Mouse (Mus musculus): ENCODE data around the gene Sirt7. TPM values are rescaled to one million over a fixed set of nuclear protein-coding genes. Genes with fewer than 3 reads are reported as not detected.

Sirt7 gene
- polyA plus RNA-seq, 1 experiment from 2014 or later = 27.3 TPM

DNA sequence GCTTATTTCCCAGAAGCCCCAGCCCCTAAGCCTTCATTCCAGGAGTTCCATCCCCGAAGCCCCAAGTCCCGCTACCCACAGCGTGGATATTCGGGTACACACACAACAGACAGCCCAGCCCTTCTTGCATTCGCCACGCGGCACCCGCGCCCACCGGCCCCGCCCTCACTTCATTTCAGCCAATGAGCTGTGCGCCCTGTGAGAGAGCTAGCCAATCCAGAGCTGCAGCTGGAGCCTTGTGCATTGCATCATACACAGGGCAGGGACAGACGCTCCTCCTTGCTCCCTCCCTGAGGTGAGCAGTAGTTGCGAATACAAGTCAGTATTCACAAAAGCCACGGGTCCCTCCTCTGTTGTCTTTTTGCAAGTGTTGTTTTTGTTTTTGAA lies 18.6 kb upstream of the Sirt7 start, which contains the start of gene Pycr1:
Pycr1 (minus strand) TSS at position 169 of the 387 bp plus-strand sequence.
- Histone ChIP-seq H3K27ac (ENCODE audit: low read length) (no peak within 1 kb of the TSS), H3K36me3 (ENCODE audit: control insufficient read depth, insufficient read depth) (no peaks in the 10 kb centered on the region), H3K9ac (ENCODE audit: low read depth, low read length) (peak within 1 kb of the TSS; percentile 67), H3K27me3 (ENCODE audit: control insufficient read depth, insufficient read depth, low read depth, low read length) (peaks cover 7% of the 10 kb centered on the region), H3K4me2 (ENCODE audit: low read depth, low read length) (peak within 1 kb of the TSS; percentile 93), H3K4me3 (ENCODE audit: low read depth, low read length) (peak within 1 kb of the TSS; percentile 61), H3K9me3 (replicated peaks; ENCODE audit: control insufficient read depth, low read length) (no peaks in the 10 kb centered on the region), H3K4me1 (ENCODE audit: control insufficient read depth, low read depth, low read length) (peaks cover 18% of the 10 kb centered on the region)
- ATAC-seq (ENCODE audit: low read depth) = peak; percentile 100
- WGBS (ENCODE audit: insufficient replicate concordance) = under 1% methylated on average over 15 of the region's 15 CpGs

GRCm38 (mm10) chr11:120642939-120643600 lies 18.0 kb upstream of the Sirt7 start:
- H3K27ac ChIP-seq (ENCODE audit: low read length) = no peak overlapping the region
- peaks cover 5% of the 10 kb centered on the region for H3K27me3 ChIP-seq (ENCODE audit: control insufficient read depth, insufficient read depth, low read depth, low read length)
- WGBS (ENCODE audit: insufficient replicate concordance) = 1% methylated on average over 18 of the region's 18 CpGs

GRCm38 (mm10) chr11:120641869-120642268 lies 16.8 kb upstream of the Sirt7 start:
- ATAC-seq (ENCODE audit: low read depth) = no peak
- Histone ChIP-seq H3K27me3 (ENCODE audit: control insufficient read depth, insufficient read depth, low read depth, low read length) (peaks cover 5% of the 10 kb centered on the region), H3K36me3 (ENCODE audit: control insufficient read depth, insufficient read depth) (no peaks in the 10 kb centered on the region), H3K27ac (ENCODE audit: low read length) (no peak overlapping the region), H3K4me1 (ENCODE audit: control insufficient read depth, low read depth, low read length) (peaks cover 13% of the 10 kb centered on the region), H3K9ac (ENCODE audit: low read depth, low read length) (no peak overlapping the region), H3K4me3 (ENCODE audit: low read depth, low read length) (no peak overlapping the region), H3K4me2 (ENCODE audit: low read depth, low read length) (no peak overlapping the region), H3K9me3 (replicated peaks; ENCODE audit: control insufficient read depth, low read length) (no peaks in the 10 kb centered on the region)
- 62% methylated on average over 8 of the region's 8 CpGs for WGBS (ENCODE audit: insufficient replicate concordance)

More at GRCm38 (mm10) chr11:120642939-120643600, 18.0 kb upstream of the Sirt7 start:
- peak; percentile 22 for ATAC-seq (ENCODE audit: low read depth)
- Histone ChIP-seq H3K9ac (ENCODE audit: low read depth, low read length) (peak overlapping the region; percentile 67), H3K4me3 (ENCODE audit: low read depth, low read length) (peak overlapping the region; percentile 61), H3K36me3 (ENCODE audit: control insufficient read depth, insufficient read depth) (no peaks in the 10 kb centered on the region), H3K4me1 (ENCODE audit: control insufficient read depth, low read depth, low read length) (peaks cover 16% of the 10 kb centered on the region), H3K9me3 (replicated peaks; ENCODE audit: control insufficient read depth, low read length) (no peaks in the 10 kb centered on the region), H3K4me2 (ENCODE audit: low read depth, low read length) (peak overlapping the region; percentile 93)

GRCm38 (mm10) chr11:120641255-120641654 lies 16.2 kb upstream of the Sirt7 start:
- Histone ChIP-seq H3K27me3 (ENCODE audit: control insufficient read depth, insufficient read depth, low read depth, low read length) (peaks cover 5% of the 10 kb centered on the region), H3K4me2 (ENCODE audit: low read depth, low read length) (no peak overlapping the region), H3K9ac (ENCODE audit: low read depth, low read length) (no peak overlapping the region), H3K4me3 (ENCODE audit: low read depth, low read length) (no peak overlapping the region), H3K36me3 (ENCODE audit: control insufficient read depth, insufficient read depth) (no peaks in the 10 kb centered on the region), H3K27ac (ENCODE audit: low read length) (no peak overlapping the region), H3K9me3 (replicated peaks; ENCODE audit: control insufficient read depth, low read length) (no peaks in the 10 kb centered on the region), H3K4me1 (ENCODE audit: control insufficient read depth, low read depth, low read length) (peaks cover 13% of the 10 kb centered on the region)
- WGBS (ENCODE audit: insufficient replicate concordance) = 58% methylated on average over 9 of the region's 9 CpGs
- ATAC-seq (ENCODE audit: low read depth) = no peak

DNA sequence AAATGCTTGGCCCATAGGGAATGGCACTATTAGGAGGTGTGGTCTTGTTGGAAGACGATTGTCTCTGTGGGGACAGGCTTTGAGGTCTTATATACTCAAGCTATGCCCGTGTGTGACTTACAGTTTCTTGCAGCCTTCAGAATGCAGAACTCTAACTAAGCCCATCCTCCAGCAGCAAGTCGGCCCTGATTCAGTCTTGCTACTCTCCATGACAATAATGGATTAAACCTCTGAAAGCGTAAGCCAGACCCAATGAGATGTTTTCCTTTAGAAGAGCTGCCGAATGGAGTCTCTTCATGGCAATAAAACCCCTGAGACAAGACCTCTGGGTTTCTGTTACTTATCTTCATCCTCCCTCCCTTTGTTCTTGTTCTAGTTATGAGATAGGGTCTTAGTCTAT lies 9.8 kb upstream of the Sirt7 start:
- no peak overlapping the region for H3K9ac ChIP-seq (ENCODE audit: low read depth, low read length)
- 77% methylated on average over 5 of the region's 5 CpGs for WGBS (ENCODE audit: insufficient replicate concordance)

GRCm38 (mm10) chr11:120633520-120634343 lies 8.7 kb upstream of the Sirt7 start, which contains the start of gene Mafg:
Mafg (minus strand) TSS chr11:120633600.
- peak within 1 kb of the TSS; percentile 100 for H3K27ac ChIP-seq (ENCODE audit: low read length)

More for the DNA sequence above, 9.8 kb upstream of the Sirt7 start:
- H3K36me3 ChIP-seq (ENCODE audit: control insufficient read depth, insufficient read depth) = no peaks in the 10 kb centered on the region
- H3K27ac ChIP-seq (ENCODE audit: low read length) = no peak overlapping the region
- H3K27me3 ChIP-seq (ENCODE audit: control insufficient read depth, insufficient read depth, low read depth, low read length) = no peaks in the 10 kb centered on the region; the same call in 1 of the 2 replicates
- ATAC-seq (ENCODE audit: low read depth) = no peak
- H3K9me3 ChIP-seq (replicated peaks; ENCODE audit: control insufficient read depth, low read length) = no peaks in the 10 kb centered on the region
- no peak overlapping the region for H3K4me3 ChIP-seq (ENCODE audit: low read depth, low read length)
- peaks cover 34% of the 10 kb centered on the region for H3K4me1 ChIP-seq (ENCODE audit: control insufficient read depth, low read depth, low read length)
- H3K4me2 ChIP-seq (ENCODE audit: low read depth, low read length) = no peak overlapping the region

DNA sequence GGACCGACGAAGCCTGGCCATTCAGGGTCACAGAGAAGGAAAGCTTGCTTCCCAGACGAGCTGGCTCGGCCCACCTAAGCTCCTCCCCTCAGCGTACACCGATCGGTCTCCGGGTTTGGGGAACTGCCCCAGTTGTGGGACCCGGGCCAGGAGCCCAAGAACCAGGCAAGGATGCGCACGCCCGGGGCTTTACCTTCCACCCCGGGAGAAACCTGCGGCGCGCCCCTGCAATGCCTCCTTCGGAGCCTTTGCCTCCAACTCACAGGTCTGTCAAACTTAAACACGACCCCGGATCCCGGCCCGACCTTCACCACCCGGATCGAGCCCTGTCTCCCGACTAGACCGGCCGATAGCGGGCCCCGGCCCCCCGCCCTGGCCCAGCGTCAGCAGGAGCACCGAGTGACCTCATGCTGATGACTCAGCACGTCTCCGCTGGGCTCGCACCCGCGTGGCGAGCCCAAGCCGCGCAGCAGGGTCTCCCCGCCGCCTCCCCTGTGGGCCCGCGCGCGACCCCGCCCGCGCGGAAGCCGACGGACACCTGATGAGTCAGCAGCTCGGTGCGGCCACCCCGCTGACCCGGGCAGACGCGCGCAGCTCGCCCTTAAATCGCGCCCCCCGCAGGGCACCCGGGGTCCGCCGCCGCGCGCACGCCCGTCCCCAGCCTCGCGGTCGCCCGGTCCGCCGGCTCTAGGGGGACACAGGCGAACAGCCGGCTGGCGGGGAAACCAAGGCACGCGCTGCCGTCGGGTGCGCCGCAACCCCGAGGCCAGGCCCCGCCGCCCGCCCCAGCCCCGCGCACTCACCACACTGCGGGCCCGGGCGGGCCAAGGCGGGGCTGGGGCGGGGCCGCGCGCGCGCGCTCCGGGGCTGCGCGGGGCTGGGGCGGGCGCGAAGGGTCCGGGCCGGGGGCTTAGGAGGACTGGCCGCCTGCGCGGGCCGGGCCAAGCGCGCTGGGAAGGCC lies 7.8 kb upstream of the Sirt7 start:
- ATAC-seq (ENCODE audit: low read depth) = peak; percentile 73
- Histone ChIP-seq H3K9ac (ENCODE audit: low read depth, low read length) (peak overlapping the region; percentile 97), H3K4me2 (ENCODE audit: low read depth, low read length) (peak overlapping the region; percentile 94), H3K36me3 (ENCODE audit: control insufficient read depth, insufficient read depth) (peaks cover 5% of the 10 kb centered on the region), H3K9me3 (replicated peaks; ENCODE audit: control insufficient read depth, low read length) (no peaks in the 10 kb centered on the region), H3K27ac (ENCODE audit: low read length) (peak overlapping the region; percentile 100), H3K4me3 (ENCODE audit: low read depth, low read length) (peak overlapping the region; percentile 84), H3K27me3 (ENCODE audit: control insufficient read depth, insufficient read depth, low read depth, low read length) (no peaks in the 10 kb centered on the region), H3K4me1 (ENCODE audit: control insufficient read depth, low read depth, low read length) (peaks cover 50% of the 10 kb centered on the region)
- WGBS (ENCODE audit: insufficient replicate concordance) = under 1% methylated on average over 96 of the region's 116 CpGs

More at GRCm38 (mm10) chr11:120633520-120634343, 8.7 kb upstream of the Sirt7 start, which contains the start of gene Mafg:
- Histone ChIP-seq H3K4me2 (ENCODE audit: low read depth, low read length) (peak within 1 kb of the TSS; percentile 94), H3K9me3 (replicated peaks; ENCODE audit: control insufficient read depth, low read length) (no peaks in the 10 kb centered on the region), H3K36me3 (ENCODE audit: control insufficient read depth, insufficient read depth) (peaks cover 2% of the 10 kb centered on the region), H3K27me3 (ENCODE audit: control insufficient read depth, insufficient read depth, low read depth, low read length) (no peaks in the 10 kb centered on the region), H3K4me3 (ENCODE audit: low read depth, low read length) (peak within 1 kb of the TSS; percentile 84), H3K9ac (ENCODE audit: low read depth, low read length) (peak within 1 kb of the TSS; percentile 97), H3K4me1 (ENCODE audit: control insufficient read depth, low read depth, low read length) (peaks cover 44% of the 10 kb centered on the region)
- ATAC-seq (ENCODE audit: low read depth) = peak; percentile 70
- 10% methylated on average over 58 of the region's 58 CpGs for WGBS (ENCODE audit: insufficient replicate concordance)

DNA sequence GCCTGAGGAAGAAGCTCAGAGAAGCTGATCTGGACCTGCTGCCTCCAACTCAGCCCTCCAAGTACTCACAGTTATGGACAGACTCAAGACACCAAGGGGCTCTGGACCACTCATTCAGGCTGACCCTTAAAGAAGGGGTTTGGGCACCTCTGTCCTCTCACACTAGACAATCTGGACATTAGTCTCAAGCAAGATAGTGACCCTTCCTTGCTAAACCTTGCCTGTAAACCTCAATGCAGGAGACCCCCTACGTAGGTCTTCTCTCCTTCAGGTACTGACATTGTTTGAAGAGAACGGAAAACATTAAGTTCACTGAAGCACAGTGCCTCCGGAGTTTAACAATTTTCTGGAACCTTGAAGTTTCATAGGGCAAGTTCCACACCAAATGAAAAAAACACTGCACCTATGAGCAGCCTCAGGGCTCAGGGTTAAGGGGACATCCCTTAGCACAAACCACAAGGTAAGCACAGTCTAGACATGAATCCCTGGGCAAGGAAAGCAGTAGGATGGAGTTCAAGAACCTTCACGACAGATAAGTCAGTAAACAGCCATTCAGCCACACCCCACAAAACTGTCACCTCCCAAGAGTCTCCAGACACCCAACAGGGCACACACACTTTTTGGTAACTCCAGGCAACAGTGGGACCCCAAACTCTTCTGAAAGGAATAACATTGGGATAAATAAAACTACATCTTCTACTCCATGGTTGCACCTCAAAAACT lies 6.8 kb upstream of the Sirt7 start:
- H3K4me2 ChIP-seq (ENCODE audit: low read depth, low read length) = peak overlapping the region; percentile 94
- no peaks in the 10 kb centered on the region for H3K27me3 ChIP-seq (ENCODE audit: control insufficient read depth, insufficient read depth, low read depth, low read length)
- H3K9me3 ChIP-seq (replicated peaks; ENCODE audit: control insufficient read depth, low read length) = no peaks in the 10 kb centered on the region
- 33% methylated on average over 4 of the region's 4 CpGs for WGBS (ENCODE audit: insufficient replicate concordance)
- H3K27ac ChIP-seq (ENCODE audit: low read length) = peak overlapping the region; percentile 100
- peak overlapping the region; percentile 97 for H3K9ac ChIP-seq (ENCODE audit: low read depth, low read length)
- peaks cover 8% of the 10 kb centered on the region for H3K36me3 ChIP-seq (ENCODE audit: control insufficient read depth, insufficient read depth)
- ATAC-seq (ENCODE audit: low read depth) = peak; percentile 31
- peaks cover 58% of the 10 kb centered on the region for H3K4me1 ChIP-seq (ENCODE audit: control insufficient read depth, low read depth, low read length)
- H3K4me3 ChIP-seq (ENCODE audit: low read depth, low read length) = peak overlapping the region; percentile 84

Data from liver, embryonic 16.5 days (tissue).